Comparison of ENCODE assay signal across 8 mouse cellular contexts in genomic region chr7:143505823-143506222, GRCm38 (mm10). TPM values are rescaled to one million over a fixed set of nuclear protein-coding genes. Genes with fewer than 3 reads are reported as not detected.
A peak's percentile ranks its signal among the peaks of the same experiment; 100 is the strongest.
DNase-seq lines count a peak whose midpoint lies in the region; ATAC-seq and TF ChIP-seq lines count a peak whose summit lies in the region.

No protein-coding gene starts in this region.

- WGBS in midbrain, embryonic 10.5 days, result 25% methylated on average over 11 of the region's 11 CpGs
- 32% methylated on average over 11 of the region's 11 CpGs for WGBS in midbrain, embryonic 16.5 days

- H3K4me3 ChIP-seq in midbrain, embryonic 10.5 days, result no peak overlapping the region
- no peak overlapping the region for H3K4me3 ChIP-seq in midbrain, embryonic 16.5 days (ENCODE audit: low read depth, low read length)
- H3K4me3 ChIP-seq in embryonic fibroblast, embryonic 13.5 days (ENCODE audit: insufficient read depth, low read length), result no peak overlapping the region

- no peak overlapping the region for H3K9ac ChIP-seq in midbrain, embryonic 16.5 days (ENCODE audit: low read depth, low read length)

- H3K4me1 ChIP-seq in midbrain, embryonic 10.5 days, result peaks cover 14% of the 10 kb centered on the region
- peaks cover 11% of the 10 kb centered on the region for H3K4me1 ChIP-seq in midbrain, embryonic 16.5 days (ENCODE audit: control insufficient read depth, insufficient read depth, low read length)
- H3K4me1 ChIP-seq in embryonic fibroblast, embryonic 13.5 days (ENCODE audit: control insufficient read depth, insufficient read depth, low read length), result no peaks in the 10 kb centered on the region; the same call in 1 of the 2 replicates

- peak; percentile 71 for DNase-seq in midbrain, embryonic 10.5 days (ENCODE audit: low spot score)
- peak; percentile 82 for DNase-seq in adrenal gland, postnatal 25 days
- peak; percentile 95 for DNase-seq in kidney, adult 9 months
- DNase-seq in lung, adult 18-20 months, result peak; percentile 77 to 82
- peak; percentile 22 for DNase-seq in right cerebral cortex, postnatal 25 days
- peak; percentile 73 to 77 for DNase-seq in urinary bladder, postnatal 36 days (ENCODE audit: low spot score in 2 of 2)

- H3K27ac ChIP-seq in midbrain, embryonic 10.5 days (replicated peaks), result no peak overlapping the region
- H3K27ac ChIP-seq in midbrain, embryonic 16.5 days (ENCODE audit: low read length), result no peak overlapping the region
- no peak overlapping the region for H3K27ac ChIP-seq in embryonic fibroblast, embryonic 13.5 days (ENCODE audit: insufficient read depth, low read length)

- peak; percentile 40; the same call in 1 of the 2 replicates for TF ChIP-seq CTCF in embryonic fibroblast, embryonic 13.5 days (IDR thresholded peaks at IDR 0.05; ENCODE audit: borderline replicate concordance, insufficient read depth, low read length)

- H3K9me3 ChIP-seq in midbrain, embryonic 10.5 days (replicated peaks), result no peaks in the 10 kb centered on the region
- H3K9me3 ChIP-seq in midbrain, embryonic 16.5 days (replicated peaks; ENCODE audit: control insufficient read depth, low read length, poor library complexity, severe bottlenecking), result no peaks in the 10 kb centered on the region

- peaks cover 46% of the 10 kb centered on the region for H3K27me3 ChIP-seq in midbrain, embryonic 10.5 days (ENCODE audit: low read depth, poor library complexity, severe bottlenecking)
- H3K27me3 ChIP-seq in midbrain, embryonic 16.5 days (ENCODE audit: control insufficient read depth, insufficient read depth, low read depth, low read length), result peaks cover 36% of the 10 kb centered on the region

- no peak for TF ChIP-seq POLR2A in embryonic fibroblast, embryonic 13.5 days (IDR thresholded peaks at IDR 0.05; ENCODE audit: low read depth, low read length)

- H3K36me3 ChIP-seq in midbrain, embryonic 10.5 days, result no peaks in the 10 kb centered on the region
- H3K36me3 ChIP-seq in midbrain, embryonic 16.5 days (ENCODE audit: control insufficient read depth, insufficient read depth, low read length), result no peaks in the 10 kb centered on the region

- ATAC-seq in midbrain, embryonic 16.5 days, result no peak

- no peak overlapping the region for H3K4me2 ChIP-seq in midbrain, embryonic 16.5 days (ENCODE audit: low read length)

RNA-seq across cellular contexts. Expression of gene Phlda2, which starts 2.9 kb away (rescaled TPM):
- 0.43 and 0.96 TPM in 2 replicates for polyA plus RNA-seq in midbrain, embryonic 10.5 days (2016; fragmentation: Nextera tagmentation; extraction: Ambion mirVana)
- polyA plus RNA-seq in midbrain, embryonic 16.5 days (2015; fragmentation: Nextera tagmentation; extraction: Ambion mirVana), result 0.93 TPM in 1 of 2 replicates, not detected in the other
- 1.8 and 2.7 TPM in 2 replicates for total RNA-seq in adrenal gland, postnatal 25 days (2021)
- not detected in 2 replicates for polyA plus RNA-seq in embryonic fibroblast, embryonic 13.5 days (2011; ENCODE audit: insufficient read length, low read depth, missing spikeins)

RNA-seq across cellular contexts. Expression of gene Slc22a18, which starts 32.3 kb away (rescaled TPM):
- 0.17 and 0.20 TPM in 2 replicates for polyA plus RNA-seq in midbrain, embryonic 10.5 days (2016; fragmentation: Nextera tagmentation; extraction: Ambion mirVana)
- 0.55 and 1.1 TPM in 2 replicates for polyA plus RNA-seq in midbrain, embryonic 16.5 days (2015; fragmentation: Nextera tagmentation; extraction: Ambion mirVana)
- total RNA-seq in adrenal gland, postnatal 25 days (2021), result 1.2 and 1.4 TPM in 2 replicates
- 0.77 and 3.9 TPM in 2 replicates for polyA plus RNA-seq in embryonic fibroblast, embryonic 13.5 days (2011; ENCODE audit: insufficient read length, low read depth, missing spikeins)

RNA-seq across cellular contexts. Expression of gene Nap1l4, which starts 43.1 kb away (rescaled TPM):
- polyA plus RNA-seq in midbrain, embryonic 10.5 days (2016; fragmentation: Nextera tagmentation; extraction: Ambion mirVana), result 382 and 401 TPM in 2 replicates
- 327 and 338 TPM in 2 replicates for polyA plus RNA-seq in midbrain, embryonic 16.5 days (2015; fragmentation: Nextera tagmentation; extraction: Ambion mirVana)
- total RNA-seq in adrenal gland, postnatal 25 days (2021), result 117 and 135 TPM in 2 replicates
- 147 and 166 TPM in 2 replicates for polyA plus RNA-seq in embryonic fibroblast, embryonic 13.5 days (2011; ENCODE audit: insufficient read length, low read depth, missing spikeins)

RNA-seq across cellular contexts. Expression of gene Cdkn1c, which starts 45.0 kb away (rescaled TPM):
- 329 and 443 TPM in 2 replicates for polyA plus RNA-seq in midbrain, embryonic 10.5 days (2016; fragmentation: Nextera tagmentation; extraction: Ambion mirVana)
- polyA plus RNA-seq in midbrain, embryonic 16.5 days (2015; fragmentation: Nextera tagmentation; extraction: Ambion mirVana), result 171 and 184 TPM in 2 replicates
- total RNA-seq in adrenal gland, postnatal 25 days (2021), result 669 and 905 TPM in 2 replicates
- 23.8 and 173 TPM in 2 replicates for polyA plus RNA-seq in embryonic fibroblast, embryonic 13.5 days (2011; ENCODE audit: insufficient read length, low read depth, missing spikeins)

Comparison
In these comparisons a context has a peak if more than half of its experiments do, and no peak if none do; other contexts are left out.
1. DNase-seq: peak in every context shown above with its lines; median percentile 95 in kidney, adult 9 months; 82 in adrenal gland, postnatal 25 days; 80 in lung, adult 18-20 months; 75 in urinary bladder, postnatal 36 days; 71 in midbrain, embryonic 10.5 days; 22 in right cerebral cortex, postnatal 25 days.